Mouse (Mus musculus): ENCODE measurements at regions not wholly inside any gene's neighbourhood (a gene's known extent, or its start where the extent isn't known, plus 50 kb on each side); places are given as distances from the start of the nearest gene placed in this dataset.
A peak's percentile ranks its signal among the peaks of the same experiment; 100 is the strongest.

GRCm38 (mm10) chr9:115660371-115660770 is 248.9 kb upstream of the Gadl1 start:
- intact Hi-C loops (cut with DNase I): no loop called here
- no peak for DNase-seq

GRCm38 (mm10) chr9:115661834-115662425 is 247.3 kb upstream of the Gadl1 start:
- intact Hi-C loops (cut with DNase I): no loop called here

GRCm38 (mm10) chr9:115665337-115666004 is 243.8 kb upstream of the Gadl1 start:
- intact Hi-C loops (cut with DNase I): no loop called here
- peak; percentile 3 to 12 for DNase-seq

More at GRCm38 (mm10) chr9:115661834-115662425, 247.3 kb upstream of the Gadl1 start:
- DNase-seq: no peak

DNA sequence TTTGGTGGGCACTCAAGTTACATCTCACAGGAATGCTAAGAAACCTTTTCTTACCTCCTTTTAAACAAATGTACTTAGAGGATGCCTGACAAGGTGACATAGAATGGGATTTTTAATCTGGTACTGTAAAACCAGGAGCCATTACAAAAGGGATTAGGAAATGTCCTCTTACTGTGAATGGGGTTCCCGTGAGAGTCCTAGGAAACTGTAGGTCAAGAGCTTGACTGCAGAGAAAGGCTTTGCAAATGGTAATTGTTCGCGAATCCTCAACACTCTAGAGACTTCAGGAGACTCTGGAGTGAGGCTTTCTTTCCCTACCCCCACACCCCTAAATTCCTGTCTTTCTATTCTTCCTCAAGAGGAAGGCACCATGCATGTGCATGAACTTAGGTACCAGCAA is 242.7 kb upstream of the Gadl1 start:
- no peak for DNase-seq
- intact Hi-C loops (cut with DNase I): no loop called here

DNA sequence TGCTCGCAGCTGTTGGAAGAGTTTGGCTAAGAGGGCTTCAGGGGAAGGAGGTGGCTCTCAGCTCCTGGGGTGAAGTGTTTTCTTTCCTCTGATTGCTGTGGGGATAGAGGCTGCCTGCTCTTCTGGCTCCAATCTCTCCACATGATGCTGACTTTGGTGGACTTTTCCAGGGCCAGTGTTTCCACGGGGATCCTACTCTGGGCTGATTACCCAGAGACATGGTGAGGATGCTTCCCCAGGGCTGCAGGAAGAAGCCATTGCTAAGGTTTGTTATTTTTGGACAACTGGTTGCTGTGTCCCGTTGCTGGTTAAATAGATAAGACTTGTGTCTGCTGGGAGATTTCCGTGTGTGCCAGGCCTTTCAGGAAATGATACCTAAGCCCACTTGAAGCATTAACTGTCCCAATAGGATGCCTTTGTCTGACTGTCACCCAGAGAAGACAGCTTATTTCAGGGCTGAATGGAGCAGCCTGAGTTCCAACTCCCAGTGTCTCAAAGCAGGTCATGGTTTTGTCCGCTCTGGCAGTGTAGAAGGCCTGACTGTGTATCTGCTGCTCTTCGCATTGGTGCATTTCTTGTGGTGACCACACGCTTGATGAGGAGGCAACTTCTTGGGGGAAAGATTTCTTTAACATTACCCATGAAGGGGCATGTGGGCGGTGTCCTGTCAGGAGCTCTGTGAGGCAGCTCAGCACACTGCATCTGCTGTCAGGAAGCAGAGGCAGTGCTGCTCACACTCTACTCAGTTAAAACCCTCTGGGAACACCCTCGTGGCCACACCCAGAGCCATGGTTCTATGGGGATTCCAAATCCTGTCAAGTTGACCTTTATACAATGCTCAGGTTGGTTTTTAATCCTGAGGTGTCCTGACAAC is 228.3 kb upstream of the Gadl1 start:
- intact Hi-C loops (cut with DNase I): no loop called here
- no peak for DNase-seq

DNA sequence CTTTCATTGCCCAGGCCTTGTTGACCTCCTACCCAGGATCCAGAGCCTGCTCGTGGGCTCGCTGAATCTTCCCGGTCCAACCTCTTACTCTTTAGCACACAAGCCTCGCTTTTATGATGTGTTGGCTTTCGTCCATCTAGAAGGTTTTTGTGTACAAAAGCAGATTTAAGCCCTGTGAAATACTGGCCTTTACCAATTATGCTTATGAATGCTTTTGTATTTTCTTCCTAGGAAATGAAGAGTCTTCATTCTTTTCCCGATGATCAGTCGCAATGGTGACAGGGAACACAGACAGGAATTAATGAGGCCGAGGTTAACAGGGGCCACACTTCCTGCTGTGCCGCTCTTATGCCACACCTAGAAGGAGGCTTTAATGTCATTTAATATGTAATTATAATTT is 227.4 kb upstream of the Gadl1 start:
- DNase-seq: no peak
- intact Hi-C loops (cut with DNase I): no loop called here

- intact Hi-C loops (cut with DNase I): no loop called here
- DNase-seq: no peak
These were observed 225.3 kb upstream of the Gadl1 start for GRCm38 (mm10) chr9:115683951-115684350.

- no peak for DNase-seq
- intact Hi-C loops (cut with DNase I): no loop called here
These were observed 222.7 kb upstream of the Gadl1 start for GRCm38 (mm10) chr9:115686605-115687004.

DNA sequence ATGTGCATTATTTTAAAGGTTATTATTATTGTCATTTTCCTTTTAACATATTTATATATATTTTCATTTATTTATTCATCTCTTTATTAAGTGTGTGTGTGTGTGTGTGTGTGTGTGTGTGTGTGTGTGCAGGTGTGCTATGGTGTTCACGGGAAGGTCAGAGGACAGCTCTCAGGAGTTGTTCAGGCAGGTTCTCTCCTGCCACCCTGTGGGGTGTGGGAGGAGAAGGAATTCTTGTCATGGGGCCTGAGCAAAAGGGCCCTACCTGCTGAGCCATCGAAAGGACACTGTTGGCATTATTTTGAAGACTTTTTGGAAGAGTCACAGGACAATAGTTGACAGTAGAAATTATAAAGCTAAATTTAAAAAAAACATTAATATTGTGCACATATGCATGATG is 216.4 kb upstream of the Gadl1 start:
- intact Hi-C loops (cut with DNase I): no loop called here
- no peak for DNase-seq

DNA sequence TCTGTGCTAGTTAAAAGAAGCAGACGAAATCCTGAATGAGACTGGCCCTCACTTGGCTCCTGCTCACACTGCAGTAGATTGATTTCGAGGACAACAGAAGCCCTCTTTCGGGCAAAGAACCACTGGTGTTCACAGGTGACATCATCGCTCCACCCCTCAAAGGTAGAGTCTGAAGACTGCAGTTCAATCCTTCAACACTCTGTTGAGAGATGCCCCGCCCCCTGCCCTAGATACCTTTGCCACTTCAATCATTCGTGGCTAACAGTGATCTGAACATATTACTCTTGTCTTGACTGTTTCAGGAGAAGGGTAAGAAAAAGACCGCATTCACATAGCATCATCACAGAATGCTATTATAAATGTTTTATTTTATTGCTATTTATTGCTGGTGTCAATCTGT is 205.5 kb upstream of the Gadl1 start:
- no peak for DNase-seq
- intact Hi-C loops (cut with DNase I): loop anchor here (5.0 to 10.0 kb wide), 4 partner anchors 399 to 909 kb away; no protein-coding TSS in a partner anchor

GRCm38 (mm10) chr9:115704249-115704648 is 205.0 kb upstream of the Gadl1 start:
- DNase-seq: peak; percentile 57 to 67
- intact Hi-C loops (cut with DNase I): loop anchor here (5.0 to 10.0 kb wide), 4 partner anchors 399 to 909 kb away; no protein-coding TSS in a partner anchor

- intact Hi-C loops (cut with DNase I): loop anchor here (5.0 to 10.0 kb wide), 3 partner anchors 167 to 911 kb away; no protein-coding TSS in a partner anchor
- no peak for DNase-seq
These were observed 203.5 kb upstream of the Gadl1 start for GRCm38 (mm10) chr9:115705761-115706160.

DNA sequence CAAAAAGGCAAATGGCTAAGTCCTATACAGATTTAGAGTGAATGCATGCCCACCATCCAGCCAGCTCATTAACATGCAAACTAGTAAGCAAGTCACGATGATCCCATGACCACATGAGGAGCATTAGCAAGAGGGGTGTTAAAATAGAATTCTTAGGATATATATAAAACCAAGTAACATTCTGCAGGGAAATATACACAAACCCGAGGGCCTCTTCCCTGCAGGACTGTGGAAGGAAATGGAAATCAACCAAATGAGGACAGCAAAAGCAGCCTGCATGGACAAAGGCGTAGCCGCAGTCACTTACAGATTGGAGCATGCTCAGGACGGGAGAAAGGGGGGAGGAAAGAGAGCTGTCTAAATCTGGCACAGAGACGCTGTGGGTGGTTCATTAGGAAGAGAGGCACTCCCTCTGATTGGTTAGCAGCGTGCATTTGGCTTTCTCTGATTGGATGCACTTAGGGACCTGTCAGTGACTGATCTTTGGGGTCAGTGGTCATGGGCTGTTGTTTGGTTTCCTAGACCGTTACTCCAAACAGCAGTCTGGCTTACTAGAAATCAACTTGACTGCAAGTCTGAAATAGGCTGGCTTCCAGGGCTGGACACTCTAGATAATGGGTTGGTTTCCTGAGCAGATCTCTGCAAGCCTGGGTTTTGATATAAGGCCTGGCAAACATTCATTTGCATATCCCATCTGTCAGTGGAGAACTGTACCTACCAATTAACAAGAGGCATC is 200.9 kb upstream of the Gadl1 start:
- DNase-seq: peak; percentile 29 to 57
- intact Hi-C loops (cut with DNase I): loop anchor here (5.0 to 10.0 kb wide), 3 partner anchors 164 to 914 kb away; no protein-coding TSS in a partner anchor

DNA sequence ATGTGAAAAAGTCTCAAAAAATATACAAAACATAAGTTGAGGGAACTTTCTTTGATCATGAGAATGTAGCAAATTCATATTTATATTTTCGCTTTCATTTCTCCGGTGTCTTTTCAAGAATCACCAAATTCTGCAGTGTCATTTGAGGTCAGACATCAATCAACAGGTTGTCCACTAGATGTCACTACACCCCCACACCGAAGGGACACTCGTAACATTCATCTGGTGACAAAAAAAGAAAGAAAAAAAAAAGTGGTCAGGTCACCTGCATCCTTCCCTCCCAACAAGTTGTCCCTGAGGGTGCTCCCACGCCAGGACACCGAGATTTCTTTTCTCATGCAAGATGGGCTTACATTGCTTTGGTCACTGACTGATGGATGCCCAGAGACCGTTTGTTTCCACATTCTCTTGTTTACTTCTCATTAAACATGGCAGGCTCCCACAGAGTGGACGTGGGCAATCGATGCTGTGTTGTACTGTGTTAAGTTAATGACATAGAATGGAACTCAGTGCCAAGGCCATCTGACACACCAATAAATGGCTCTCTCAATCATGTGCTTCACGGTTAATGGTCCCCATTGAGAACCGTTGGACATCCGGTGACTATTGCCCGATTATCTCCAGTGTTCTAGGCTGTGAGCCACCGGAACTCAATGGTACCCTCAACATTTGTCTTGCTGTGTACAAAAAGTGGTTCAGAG is 199.1 kb upstream of the Gadl1 start:
- intact Hi-C loops (cut with DNase I): loop anchor here (1.0 to 5.0 kb wide), 2 partner anchors 172 to 331 kb away; no protein-coding TSS in a partner anchor
- peak; percentile 36 to 58 for DNase-seq

DNA sequence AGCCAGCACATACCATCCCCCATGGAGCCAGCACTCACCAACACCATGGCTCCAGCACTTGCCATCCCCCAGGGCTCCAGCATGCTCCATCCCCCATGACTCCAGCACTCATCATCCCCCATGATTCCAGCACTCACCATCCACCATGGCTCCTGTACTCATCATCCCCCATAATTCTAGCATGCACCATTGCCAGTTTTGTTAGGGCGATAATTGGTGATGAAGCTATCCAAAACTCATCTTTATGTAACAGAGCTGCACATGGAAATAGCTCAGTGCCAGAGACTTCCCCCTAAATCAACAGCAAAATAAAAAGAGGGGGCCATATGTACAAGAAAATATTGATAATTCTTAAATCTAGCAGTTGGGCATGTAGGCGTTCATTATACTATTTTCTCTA is 188.9 kb upstream of the Gadl1 start:
- no peak for DNase-seq
- intact Hi-C loops (cut with DNase I): no loop called here

GRCm38 (mm10) chr9:115720841-115721240 is 188.4 kb upstream of the Gadl1 start:
- DNase-seq: no peak
- intact Hi-C loops (cut with DNase I): no loop called here

DNA sequence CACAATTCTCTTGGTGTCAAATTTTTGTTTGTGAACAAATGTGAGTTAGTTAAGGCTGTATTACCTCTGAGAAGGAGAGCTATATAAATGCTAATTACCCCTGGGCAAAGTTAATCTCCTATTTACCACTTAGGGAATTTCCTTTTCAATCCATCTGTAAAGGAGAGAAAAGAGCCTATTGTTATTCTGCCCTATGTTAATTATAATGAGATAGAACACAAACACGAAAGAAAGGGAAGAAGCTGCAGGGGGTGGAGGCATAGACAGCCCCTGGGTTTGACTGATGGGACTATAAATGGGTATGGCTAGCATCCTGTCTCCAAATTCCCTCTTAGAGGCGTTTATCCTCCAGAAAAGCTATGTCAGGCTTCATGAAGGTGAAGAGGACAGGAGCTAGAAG is 185.2 kb upstream of the Gadl1 start:
- intact Hi-C loops (cut with DNase I): no loop called here
- DNase-seq: no peak

GRCm38 (mm10) chr9:115727361-115727760 is 181.9 kb upstream of the Gadl1 start:
- peak; percentile 36 to 60 for DNase-seq
- intact Hi-C loops (cut with DNase I): no loop called here

DNA sequence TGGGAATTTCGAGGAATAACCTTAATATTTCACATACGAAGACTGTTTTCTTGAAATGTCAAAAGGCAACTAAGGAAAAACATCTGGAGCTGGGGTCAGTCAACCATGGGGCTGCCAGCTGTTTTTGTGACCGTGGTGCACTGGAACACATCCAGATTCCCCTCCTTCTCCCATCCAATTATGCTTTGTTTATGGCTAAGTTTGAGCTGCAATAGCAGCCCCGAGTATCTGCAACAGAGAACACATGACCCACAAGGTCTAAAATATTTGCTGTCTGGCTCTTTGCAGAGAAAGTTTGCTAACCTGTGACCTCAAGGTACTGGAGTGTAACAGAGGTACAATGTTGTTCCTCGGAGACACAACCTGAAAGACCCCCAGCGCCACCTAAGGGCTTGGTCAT is 177.7 kb upstream of the Gadl1 start:
- DNase-seq: no peak
- intact Hi-C loops (cut with DNase I): no loop called here

- no peak for DNase-seq
- intact Hi-C loops (cut with DNase I): no loop called here
These were observed 176.2 kb upstream of the Gadl1 start for GRCm38 (mm10) chr9:115733104-115733503.

Data from heart, postnatal 14 days (tissue).